Mouse (Mus musculus) G1E (cell line): ENCODE measurements around the gene 4930404H24Rik.

ENCODE experiments used
- CTCF ChIP-seq: IDR thresholded peaks from 2 replicates; pipeline ENCODE4 v1.5.1; 2012; ENCODE audit warnings: low read depth, low read length, inconsistent platforms, mixed read lengths
- GATA1 ChIP-seq: IDR thresholded peaks from 2 replicates; pipeline ENCODE4 v1.6.1; 2012; ENCODE audit warnings: borderline replicate concordance, low read length, inconsistent platforms, mixed read lengths
- TAL1 ChIP-seq: conservative IDR thresholded peaks from 2 replicates; pipeline ENCODE4 v1.6.1; 2012; ENCODE audit warnings: low read depth, low read length, inconsistent platforms, mixed read lengths

DNA sequence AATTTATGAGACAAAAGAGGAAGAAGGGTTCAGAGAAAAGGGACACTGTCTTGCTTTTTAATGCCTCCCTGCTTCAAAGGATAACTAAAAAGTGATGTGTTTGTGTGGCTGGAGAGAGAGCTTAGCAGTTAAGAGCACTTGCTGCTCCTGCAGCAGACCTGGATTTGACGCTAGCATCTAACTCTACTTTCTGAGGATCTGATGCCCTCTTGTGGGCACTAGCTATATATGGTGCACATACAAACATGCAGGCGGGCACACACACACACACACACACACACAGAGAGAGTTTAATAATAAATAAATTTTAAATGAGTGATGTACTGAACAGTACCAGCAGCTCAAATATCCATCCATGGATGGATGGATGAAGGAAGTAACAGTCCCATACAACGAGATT is 29.3 kb upstream of the 4930404H24Rik start:
- TF ChIP-seq CTCF, result no peak
- no peak for TF ChIP-seq TAL1
- no peak for TF ChIP-seq GATA1
